Mouse (Mus musculus) neutrophil, adult 5-6 weeks (primary cell): ENCODE measurements around the gene Hopx. TPM values are rescaled to one million over a fixed set of nuclear protein-coding genes. Genes with fewer than 3 reads are reported as not detected.

ENCODE experiments used
- ATAC-seq: fragments of 151-379, 151-347 bp; 2 replicates; pipeline ENCODE4 v1.8.0; 2017; ENCODE audit warnings: mild to moderate bottlenecking, moderate TSS enrichment; ENCODE audit not compliant: insufficient number of reproducible peaks, poor library complexity, low FRiP score, severe bottlenecking; ENCODE audit errors: extremely low read depth
- total RNA-seq: library from RNA; stranded (forward); fragments of 200-1000 nt; gene quantifications from 2 replicates; pipeline ENCODE4 v1.2.3, GENCODE M21; 2017

Gene Hopx
- total RNA-seq, 1 experiment from 2014 or later = 16.1 TPM

DNA sequence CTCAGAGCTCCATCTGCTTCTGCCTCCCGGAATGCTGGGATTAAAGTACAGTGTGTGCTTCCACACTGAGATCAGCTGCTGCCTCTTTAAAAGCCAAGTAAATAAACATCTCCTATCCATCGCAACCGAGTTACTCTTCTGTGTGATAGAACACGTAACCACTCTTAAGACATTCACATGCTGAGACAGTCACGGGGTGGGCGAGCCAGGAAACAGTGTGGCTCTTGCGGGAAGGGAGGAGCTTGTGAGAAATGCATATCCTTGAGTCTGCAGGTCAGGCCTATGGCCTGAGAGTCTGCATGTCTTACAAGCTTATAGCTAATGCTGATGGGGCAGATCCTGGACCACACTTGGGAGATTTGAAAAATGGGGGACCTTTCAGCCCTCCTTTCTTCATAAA lies 28.4 kb downstream of the Hopx start:
- no peak for ATAC-seq

DNA sequence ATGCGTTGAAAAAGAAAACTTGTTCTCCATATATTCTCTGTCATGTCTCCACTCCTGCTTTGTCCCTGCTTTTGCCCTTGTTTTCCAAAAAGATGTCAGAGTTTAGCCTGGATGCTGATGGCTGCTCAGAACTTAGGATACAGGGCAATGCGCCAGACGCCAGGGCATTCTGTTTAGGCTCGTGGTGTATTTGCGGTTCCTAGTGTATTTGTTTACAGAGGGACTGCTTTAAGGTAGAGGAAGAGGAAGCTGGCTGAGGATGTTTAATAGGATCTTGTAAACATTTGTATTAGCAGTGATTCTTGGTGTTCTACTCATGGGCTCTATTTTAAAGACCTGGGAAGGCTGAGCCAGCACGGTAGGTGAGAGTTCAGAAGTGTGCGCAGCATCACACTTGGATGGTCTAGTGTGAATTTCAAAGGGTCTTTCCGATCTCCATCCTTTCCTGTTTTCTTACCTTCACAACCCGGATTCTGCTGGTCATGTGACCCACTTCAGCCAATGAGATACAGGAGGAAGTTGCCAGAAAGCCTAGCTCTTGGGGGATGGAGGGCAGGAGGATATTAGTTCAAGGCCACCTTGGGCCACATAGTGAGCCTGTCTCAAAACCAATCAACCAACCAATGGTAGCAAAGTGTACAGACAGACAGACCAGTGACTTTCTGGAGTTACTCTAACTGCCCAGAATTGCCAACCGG lies 29.0 kb downstream of the Hopx start:
- no peak for ATAC-seq

DNA sequence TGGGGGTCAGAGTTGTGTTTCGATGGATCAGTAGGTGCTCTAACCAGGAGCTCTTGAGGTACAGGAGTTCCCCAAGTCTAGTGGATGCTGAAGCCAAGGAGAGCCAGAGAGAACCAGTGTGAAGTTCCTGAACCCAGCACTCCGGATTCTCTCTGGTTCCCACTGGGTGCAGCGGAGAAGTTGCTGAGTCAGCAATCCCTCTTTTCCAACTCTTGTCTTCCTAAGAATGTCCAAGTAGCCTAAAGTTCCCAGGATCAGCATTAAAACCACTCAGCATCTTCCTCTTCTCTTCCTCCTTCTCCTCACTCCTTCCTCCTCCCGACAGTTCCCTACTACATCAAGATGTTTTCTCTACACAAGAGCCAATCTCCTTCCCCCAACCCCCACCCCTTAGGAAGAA lies 30.5 kb downstream of the Hopx start:
- ATAC-seq = no peak

DNA sequence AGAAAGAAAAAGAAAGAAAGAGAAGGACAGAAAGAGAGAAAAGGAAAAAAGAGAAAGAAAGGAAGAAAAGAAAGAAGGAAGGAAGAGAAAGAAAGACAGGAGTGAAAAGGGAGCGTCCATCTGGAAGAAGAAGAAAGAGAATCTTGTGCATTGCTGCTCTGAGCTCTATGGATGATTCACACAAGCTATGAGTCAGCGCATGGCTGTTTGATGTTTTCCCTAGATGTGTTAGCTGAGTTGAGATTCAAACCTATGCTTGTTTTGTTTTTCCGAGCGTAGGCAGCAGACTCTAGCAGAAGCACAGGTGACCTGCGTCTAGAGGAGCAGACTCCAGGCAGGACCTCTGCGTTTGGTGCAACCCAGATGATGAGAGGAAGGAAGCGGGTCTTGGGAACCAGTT lies 32.2 kb downstream of the Hopx start:
- no peak for ATAC-seq

DNA sequence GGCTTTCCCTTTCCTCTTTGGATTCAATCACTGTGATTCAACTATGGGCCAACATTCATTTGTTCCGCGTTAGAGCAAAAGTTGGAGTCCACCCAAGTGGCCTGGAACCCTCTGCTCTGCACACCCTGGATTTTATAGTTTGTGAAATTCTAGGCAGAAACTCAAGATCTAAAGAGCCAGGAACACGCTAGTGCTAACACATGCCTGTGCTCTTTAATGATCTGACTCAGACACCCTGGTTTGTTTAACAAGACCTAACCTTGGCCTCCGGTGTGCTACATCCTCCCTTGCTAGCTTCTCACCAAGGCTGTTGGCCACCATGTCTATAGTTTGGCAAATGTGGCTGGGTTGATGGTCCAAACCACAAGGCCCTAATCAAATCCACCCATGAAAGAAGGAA lies 34.2 kb downstream of the Hopx start:
- ATAC-seq = no peak

DNA sequence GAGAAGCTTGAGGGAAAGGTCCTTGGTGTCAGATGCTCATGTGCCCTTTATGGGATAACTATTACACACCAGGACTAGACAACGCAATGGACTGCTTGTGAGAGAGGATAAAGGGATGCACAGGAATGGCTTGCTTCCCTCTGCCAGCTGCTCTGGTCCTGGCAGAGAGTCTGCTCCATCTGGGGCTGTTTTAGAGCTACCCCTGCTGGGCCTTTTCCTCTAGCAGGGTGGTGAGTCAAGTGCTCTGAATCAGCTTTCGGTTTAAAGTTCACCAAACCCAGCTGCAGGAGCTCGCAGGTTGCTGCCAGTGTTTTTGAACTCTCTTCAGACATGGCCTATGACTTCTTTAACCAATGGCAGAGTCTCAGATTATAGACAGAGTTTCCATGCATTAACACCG lies 39.0 kb downstream of the Hopx start:
- no peak for ATAC-seq

DNA sequence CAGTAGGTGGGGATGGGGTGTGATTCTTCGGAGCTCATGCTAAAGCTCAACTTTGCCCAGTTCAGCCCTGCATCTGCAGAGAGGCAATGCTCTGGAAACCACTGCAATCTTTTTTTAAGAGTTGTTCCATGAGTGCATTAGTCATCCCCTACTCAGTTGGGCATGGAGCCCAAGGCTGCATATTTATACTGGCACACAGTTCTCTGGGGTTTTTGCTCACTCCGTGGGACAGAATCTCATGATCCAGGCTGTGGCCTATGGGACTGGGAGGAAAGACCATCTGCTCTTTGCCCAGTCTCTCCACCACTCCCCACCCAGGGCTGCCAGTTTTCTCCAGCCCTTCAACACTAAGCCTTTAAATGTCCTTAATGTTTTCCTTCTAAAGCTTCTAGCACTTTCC lies 40.0 kb downstream of the Hopx start:
- no peak for ATAC-seq

DNA sequence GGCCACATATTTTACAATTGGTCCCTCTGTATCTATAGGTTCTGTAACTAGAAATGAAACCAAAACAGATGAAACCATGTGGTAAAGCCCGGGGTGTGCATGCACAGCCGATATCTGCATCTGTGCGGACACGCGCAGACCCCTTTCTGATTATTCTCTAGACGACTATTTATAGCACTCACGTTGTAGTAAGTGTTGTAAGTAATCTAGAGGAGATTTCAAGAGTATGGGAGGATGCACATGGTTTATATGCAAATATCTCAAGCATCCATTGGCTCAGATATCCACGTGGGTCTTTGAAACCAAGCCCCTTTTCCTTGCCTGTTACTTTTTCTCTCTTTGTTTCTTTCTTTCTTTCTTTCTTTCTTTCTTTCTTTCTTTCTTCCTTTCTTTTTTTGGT lies 41.1 kb downstream of the Hopx start:
- ATAC-seq = no peak

DNA sequence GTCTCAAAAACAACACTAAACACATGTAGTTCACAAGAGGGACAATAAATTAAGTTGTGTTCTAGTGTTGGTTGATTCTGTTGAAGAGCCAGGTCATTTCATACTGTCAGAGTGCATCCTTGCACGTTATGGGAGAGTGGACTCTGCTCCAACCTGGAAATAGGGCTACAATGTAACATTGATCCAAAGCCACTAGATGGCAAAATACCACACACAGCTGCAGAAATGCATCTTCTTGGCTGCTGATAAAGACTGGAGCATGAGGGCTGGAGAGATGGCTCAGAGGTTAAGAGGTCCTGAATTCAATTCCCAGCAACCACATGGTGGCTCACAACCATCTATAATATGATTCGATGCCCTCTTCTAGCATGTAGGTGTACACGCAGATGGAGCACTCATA lies 43.3 kb downstream of the Hopx start:
- no peak for ATAC-seq

DNA sequence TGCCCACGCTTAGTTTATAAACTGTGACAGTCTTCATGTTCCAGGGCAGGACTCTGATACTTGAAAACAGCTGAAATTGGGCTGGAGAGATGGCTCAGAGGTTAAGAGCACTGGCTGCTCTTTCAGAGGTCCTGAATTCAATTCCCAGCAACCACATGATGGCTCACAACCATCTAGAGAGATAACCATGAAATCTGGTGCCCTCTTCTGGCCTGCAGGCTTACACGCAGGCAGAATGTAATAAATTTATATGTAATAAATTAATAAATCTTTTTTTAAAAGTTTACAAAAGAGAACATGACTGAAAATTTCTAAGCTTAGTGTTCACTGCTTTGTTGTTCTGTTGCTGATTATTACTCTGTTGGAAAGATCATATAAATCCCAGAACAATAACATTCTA lies 43.9 kb downstream of the Hopx start:
- no peak for ATAC-seq

DNA sequence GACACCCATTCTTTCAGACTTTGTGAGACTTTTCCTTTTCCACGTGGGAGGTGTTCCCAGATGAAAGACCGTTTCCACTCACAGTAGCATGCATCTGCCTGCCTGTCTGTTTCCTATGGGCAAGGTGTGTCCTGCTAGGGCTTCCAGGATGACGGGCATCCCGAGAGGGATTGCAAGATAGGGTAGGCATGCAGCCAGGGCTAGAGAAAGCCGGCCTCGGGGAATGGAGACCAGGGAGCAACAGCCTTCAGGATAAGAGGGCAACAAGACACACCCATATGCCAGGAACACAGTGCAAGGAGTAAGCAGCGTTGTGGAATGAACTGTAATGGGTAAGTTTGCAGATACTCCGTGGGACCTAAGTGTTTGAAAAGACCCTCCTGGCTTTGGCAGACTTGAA lies 47.6 kb downstream of the Hopx start:
- no peak for ATAC-seq

DNA sequence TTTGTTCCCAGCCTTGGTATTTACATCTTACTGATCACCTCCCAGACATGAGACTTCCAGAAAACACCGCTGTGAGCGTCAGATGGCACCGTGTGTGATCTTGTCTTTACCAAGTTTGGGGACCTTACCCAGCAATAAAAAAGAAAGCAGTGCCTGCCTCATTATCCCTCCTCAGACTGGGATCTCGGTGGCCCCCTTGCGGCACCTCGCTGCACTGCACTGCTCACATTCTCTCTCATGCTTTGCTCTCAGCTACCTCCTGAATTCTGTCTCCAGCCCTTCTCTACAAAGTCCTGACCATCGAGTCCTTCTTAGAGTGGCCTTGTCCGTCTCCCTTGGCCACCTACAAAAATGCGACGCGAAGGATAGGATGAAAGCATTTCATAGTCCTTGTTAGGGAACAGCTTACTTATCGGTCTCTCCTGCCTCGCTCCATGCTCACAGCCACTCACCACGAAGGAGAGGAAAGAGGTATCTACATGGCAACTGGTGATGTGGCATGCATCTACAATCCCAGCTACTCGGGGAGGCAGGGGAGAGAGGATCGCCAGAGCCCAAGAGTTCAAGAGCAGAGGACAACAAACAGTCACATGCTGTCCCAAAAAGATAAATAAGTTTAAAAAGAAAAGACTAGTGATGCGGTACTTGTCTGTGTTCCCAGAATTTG lies 53.4 kb downstream of the Hopx start:
- ATAC-seq = peak; percentile 53

DNA sequence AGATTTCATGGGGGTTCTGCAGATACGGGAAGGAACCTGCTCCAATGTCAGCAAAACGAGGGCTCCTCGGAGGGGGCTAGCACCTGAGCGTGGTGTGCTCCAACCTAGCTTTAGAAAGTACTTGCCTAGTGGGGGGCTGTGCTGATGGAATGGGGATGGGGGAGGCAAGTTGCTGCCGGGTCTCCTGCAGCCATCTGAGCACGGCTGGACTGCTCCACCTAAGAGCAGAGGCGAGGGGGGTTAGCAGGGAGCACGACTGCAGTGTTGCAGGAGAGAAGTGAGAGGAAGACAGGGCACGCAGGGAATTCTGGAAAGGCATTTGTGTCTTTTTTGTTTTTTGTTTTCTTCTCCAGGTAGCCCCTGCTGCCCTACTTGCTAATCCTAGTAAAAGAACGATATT lies 54.6 kb downstream of the Hopx start:
- ATAC-seq = no peak

DNA sequence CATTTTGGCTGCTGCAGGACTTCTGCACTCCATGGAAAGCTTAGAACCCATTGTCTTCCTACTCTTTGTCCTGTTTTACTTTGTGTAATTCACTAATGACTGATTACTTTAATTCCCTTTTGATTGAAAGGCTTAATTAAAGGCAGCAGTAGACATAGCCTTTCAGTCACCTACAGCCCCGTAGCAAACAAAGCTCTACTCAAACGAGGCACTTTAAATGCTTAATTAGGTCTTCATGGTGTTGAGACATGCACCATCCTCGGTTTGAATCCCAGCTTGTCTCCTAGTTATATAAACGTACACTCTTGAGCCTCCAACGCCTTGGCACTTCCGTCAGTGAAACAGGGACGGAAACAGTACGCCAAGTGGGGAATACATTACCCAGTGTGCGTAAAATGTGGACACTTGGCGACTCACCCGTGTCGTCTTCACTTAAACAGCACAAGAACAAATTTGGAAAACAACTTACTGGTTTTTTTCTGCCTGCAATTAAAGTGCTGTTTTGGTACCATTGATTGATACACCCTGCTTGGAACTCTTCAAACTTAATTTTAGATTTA lies 58.0 kb downstream of the Hopx start:
- ATAC-seq = no peak

DNA sequence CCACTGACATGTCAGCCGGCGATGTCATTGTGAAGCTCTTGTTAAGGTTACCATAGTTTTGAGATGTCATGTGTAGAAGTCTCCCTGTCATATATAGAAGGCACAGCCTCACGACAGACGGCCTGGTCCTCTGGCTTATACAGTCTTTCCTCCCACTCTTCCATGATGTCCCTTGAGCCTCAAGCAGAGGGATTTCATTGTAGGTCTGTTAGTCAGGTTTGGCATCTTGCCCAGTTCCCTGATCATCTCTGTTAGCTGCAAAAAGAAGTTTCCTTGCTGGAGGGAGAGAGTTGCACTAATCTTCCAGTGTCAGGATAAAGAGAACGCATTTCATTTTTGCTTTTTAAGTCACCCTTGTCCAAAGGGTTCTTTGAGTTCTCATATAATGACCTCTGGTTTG lies 62.3 kb downstream of the Hopx start:
- no peak for ATAC-seq

DNA sequence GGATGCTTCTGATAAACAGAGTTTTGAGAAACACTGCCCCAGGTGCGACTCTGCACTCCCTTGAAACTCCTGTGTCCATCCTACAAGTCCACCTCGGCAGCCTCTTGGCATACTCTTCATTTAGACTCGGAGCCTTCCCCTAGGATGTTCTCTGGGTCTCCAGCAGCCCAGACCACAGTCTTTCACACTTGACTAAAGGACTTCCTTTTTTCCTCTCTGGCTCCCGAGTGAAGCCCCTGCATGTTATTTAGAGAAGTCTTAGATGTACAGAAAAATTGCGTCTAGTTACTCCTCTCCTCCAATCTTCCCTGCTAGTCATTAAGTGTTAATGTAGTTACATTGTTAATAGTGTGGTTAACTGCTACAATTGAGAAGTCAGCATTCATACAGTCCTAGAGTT lies 70.6 kb downstream of the Hopx start:
- ATAC-seq = no peak

DNA sequence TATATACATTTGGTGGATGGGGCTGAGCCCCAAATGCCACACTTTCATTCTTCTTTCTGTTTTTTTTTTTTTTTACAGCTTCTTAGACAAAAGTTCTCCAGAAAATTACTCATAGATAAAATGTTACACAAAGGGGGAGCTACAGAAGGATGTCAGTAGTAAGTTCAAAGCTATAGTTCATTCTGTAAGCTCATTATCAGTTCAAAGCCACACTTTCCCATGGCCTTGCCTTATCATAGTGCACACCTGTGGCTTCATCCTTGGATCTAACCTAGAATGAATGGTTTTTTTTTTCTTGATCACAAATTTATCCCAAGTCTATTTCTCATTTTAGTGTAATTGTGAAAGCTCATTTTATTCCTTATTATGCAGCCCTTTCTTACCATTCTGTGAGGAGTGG lies 75.5 kb downstream of the Hopx start:
- no peak for ATAC-seq

DNA sequence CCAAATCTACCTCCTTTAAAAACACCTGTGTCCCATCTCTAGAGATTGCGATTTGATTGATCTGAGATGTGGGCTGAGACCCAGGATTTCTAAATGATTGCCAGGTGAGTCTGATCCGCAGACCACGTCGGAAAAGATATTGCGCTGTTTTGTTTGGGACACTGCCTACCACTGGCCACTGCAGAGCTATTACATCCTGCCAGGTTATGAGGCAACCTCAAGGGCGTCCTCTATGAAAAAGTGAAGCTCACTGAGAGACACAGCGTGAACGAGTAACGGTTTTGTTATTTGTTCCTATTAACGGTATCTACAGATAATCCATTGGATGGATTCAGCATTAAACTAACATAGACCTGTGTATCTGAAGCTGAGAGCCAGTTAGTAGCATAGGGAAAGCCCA lies 76.5 kb downstream of the Hopx start:
- peak; percentile 53; the same call in 1 of the 2 replicates for ATAC-seq
